Mouse (Mus musculus) liver, adult 2 months (tissue): ENCODE measurements around the gene Gm10273. TPM values are rescaled to one million over a fixed set of nuclear protein-coding genes. Genes with fewer than 3 reads are reported as not detected.
"Not testable (repeated sequence)": the region's sequence is repeated elsewhere in the genome, so short reads cannot be mapped to it uniquely, and the experiment has no call there.

Experiments
- DNase-seq: peaks from one replicate; pipeline ENCODE4 v3.0.0-alpha.2; 2011; ENCODE audit warnings: low read depth, low spot score; ENCODE audit errors: extremely low read depth
- H3K27ac ChIP-seq: fragments of 200-500 bp; replicated peaks from 2 replicates; pipeline ENCODE4 v1.5.1; 2012; ENCODE audit warnings: low read depth, mild to moderate bottlenecking, control low read depth, inconsistent platforms, low read length; ENCODE audit not compliant: insufficient read depth
- H3K27me3 ChIP-seq: fragments of 200-500 bp; 2 replicates; pipeline ENCODE4 v1.6.1; 2012; ENCODE audit warnings: mild to moderate bottlenecking, moderate library complexity, low read length, inconsistent platforms; ENCODE audit not compliant: control insufficient read depth, insufficient read depth
- H3K36me3 ChIP-seq: fragments of 200-500 bp; 2 replicates; pipeline ENCODE4 v1.6.1; 2012; ENCODE audit warnings: low read length, inconsistent platforms; ENCODE audit not compliant: control insufficient read depth, insufficient read depth
- H3K4me1 ChIP-seq: fragments of 200-500 bp; 2 replicates; pipeline ENCODE4 v1.6.1; 2011; ENCODE audit warnings: low read length; ENCODE audit not compliant: control insufficient read depth, insufficient read depth
- H3K4me3 ChIP-seq: fragments of 200-500 bp; 2 replicates; pipeline ENCODE4 v1.5.1; 2011; ENCODE audit warnings: low read depth, mild to moderate bottlenecking, control low read depth, low read length, moderate library complexity; ENCODE audit not compliant: insufficient read depth
- H3K79me2 ChIP-seq: fragments of 200-500 bp; 2 replicates; pipeline ENCODE4 v1.6.1; 2012; ENCODE audit warnings: inconsistent platforms, mild to moderate bottlenecking, low read length, moderate library complexity; ENCODE audit not compliant: control insufficient read depth, insufficient read depth
- H3K9ac ChIP-seq: fragments of 200-500 bp; 2 replicates; pipeline ENCODE4 v1.6.1; 2012; ENCODE audit warnings: low read depth, mild to moderate bottlenecking, control low read depth, inconsistent platforms, low read length
- CTCF ChIP-seq: fragments of 200-500 bp; IDR thresholded peaks from 2 replicates; pipeline ENCODE4 v1.5.1; 2011; ENCODE audit warnings: low read depth, low read length, control low read depth
- POLR2A ChIP-seq: fragments of 200-500 bp; IDR thresholded peaks from 2 replicates; pipeline ENCODE4 v1.6.1; 2011; ENCODE audit warnings: low read length, control low read depth; ENCODE audit not compliant: insufficient read depth; ENCODE audit errors: extremely low read depth
- WGBS: fragments of 180-500 bp; shearing (Covaris S2); methylation state at CpG from one replicate; pipeline ENCODE4 v1.1.7; 2018; 5-methylcytosine and 5-hydroxymethylcytosine counted together
- polyA plus RNA-seq: library from polyadenylated mRNA; depleted of rRNA; stranded (reverse); fragments of >200 nt; gene quantifications from 2 replicates; pipeline ENCODE4 v1.2.3, GENCODE M21; 2012
- total RNA-seq: library from RNA; depleted of rRNA; stranded (reverse); fragments of >200 nt; gene quantifications from 2 replicates; pipeline ENCODE4 v1.2.3, GENCODE M21; 2014

Gm10273 gene
- total and polyA plus RNA-seq, 2 experiments: 3.8 to 7.0 TPM

- Histone ChIP-seq H3K4me3 (no peak overlapping the region), H3K27me3 (no peaks in the 10 kb centered on the region), H3K4me1 (no peaks in the 10 kb centered on the region), H3K79me2 (no peaks in the 10 kb centered on the region), H3K27ac (no peak overlapping the region), H3K9ac (no peak overlapping the region), H3K36me3 (peaks cover 72% of the 10 kb centered on the region)
- TF ChIP-seq POLR2A (no peak), CTCF (no peak)
- DNase-seq: no peak
- 89% methylated on average over 8 of the region's 8 CpGs for WGBS
Measured at GRCm38 (mm10) chr10:59368729-59369128, 26.7 kb upstream of the Gm10273 start.

- Histone ChIP-seq H3K27me3 (no peaks in the 10 kb centered on the region), H3K79me2 (no peaks in the 10 kb centered on the region), H3K9ac (no peak overlapping the region), H3K4me3 (no peak overlapping the region), H3K4me1 (no peaks in the 10 kb centered on the region), H3K27ac (no peak overlapping the region), H3K36me3 (peaks cover 73% of the 10 kb centered on the region)
- TF ChIP-seq POLR2A (no peak), CTCF (no peak)
- DNase-seq: no peak
- WGBS: 90% methylated on average over 9 of the region's 9 CpGs
Measured at GRCm38 (mm10) chr10:59369426-59369825, 26.0 kb upstream of the Gm10273 start.

- Histone ChIP-seq H3K4me3 (no peak overlapping the region), H3K9ac (no peak overlapping the region), H3K79me2 (no peaks in the 10 kb centered on the region), H3K27ac (no peak overlapping the region), H3K36me3 (peaks cover 14% of the 10 kb centered on the region), H3K27me3 (no peaks in the 10 kb centered on the region), H3K4me1 (no peaks in the 10 kb centered on the region)
- 88% methylated on average over 10 of the region's 10 CpGs for WGBS
- no peak for DNase-seq
- no peak for TF ChIP-seq POLR2A
- TF ChIP-seq CTCF: no peak
Measured at GRCm38 (mm10) chr10:59377906-59378305, 17.5 kb upstream of the Gm10273 start.

- WGBS: 97% methylated on average over 4 of the region's 4 CpGs
- Histone ChIP-seq H3K9ac (no peak overlapping the region), H3K27ac (no peak overlapping the region), H3K4me3 (no peak overlapping the region), H3K4me1 (no peaks in the 10 kb centered on the region), H3K79me2 (no peaks in the 10 kb centered on the region), H3K36me3 (peaks cover 9% of the 10 kb centered on the region), H3K27me3 (no peaks in the 10 kb centered on the region)
- TF ChIP-seq CTCF: peak; percentile 19; the same call in 1 of the 2 replicates
- TF ChIP-seq POLR2A: no peak
- no peak for DNase-seq
Measured at GRCm38 (mm10) chr10:59378728-59379127, 16.7 kb upstream of the Gm10273 start.

GRCm38 (mm10) chr10:59379927-59380326 is 15.5 kb upstream of the Gm10273 start:
- Histone ChIP-seq H3K27ac (no peak overlapping the region), H3K4me3 (no peak overlapping the region), H3K79me2 (no peaks in the 10 kb centered on the region), H3K9ac (no peak overlapping the region), H3K4me1 (no peaks in the 10 kb centered on the region), H3K36me3 (0 out of 2 replicates have a peak, but pooled peaks cover 2% of the 10 kb centered on the region), H3K27me3 (no peaks in the 10 kb centered on the region)
- no peak for DNase-seq
- WGBS: 31% methylated on average over 3 of the region's 3 CpGs
- TF ChIP-seq CTCF (no peak), POLR2A (no peak)

GRCm38 (mm10) chr10:59380411-59380821 is 15.0 kb upstream of the Gm10273 start:
- DNase-seq: no peak
- Histone ChIP-seq H3K27ac (no peak overlapping the region), H3K27me3 (no peaks in the 10 kb centered on the region), H3K79me2 (no peaks in the 10 kb centered on the region), H3K4me3 (no peak overlapping the region), H3K36me3 (0 out of 2 replicates have a peak, but pooled peaks cover 2% of the 10 kb centered on the region), H3K9ac (no peak overlapping the region), H3K4me1 (no peaks in the 10 kb centered on the region)
- WGBS: 66% methylated on average over 2 of the region's 2 CpGs
- no peak for TF ChIP-seq POLR2A

- H3K36me3 ChIP-seq, DNase-seq, H3K4me3 ChIP-seq, H3K79me2 ChIP-seq, H3K4me1 ChIP-seq, H3K9ac ChIP-seq, H3K27ac ChIP-seq, H3K27me3 ChIP-seq: not testable (repeated sequence)
- 95% methylated on average over 6 of the region's 10 CpGs for WGBS
Measured at GRCm38 (mm10) chr10:59381563-59381962, 13.9 kb upstream of the Gm10273 start.
